Mouse (Mus musculus): Measurements from ENCODE around the gene Pskh1.

Gene Pskh1

DNA sequence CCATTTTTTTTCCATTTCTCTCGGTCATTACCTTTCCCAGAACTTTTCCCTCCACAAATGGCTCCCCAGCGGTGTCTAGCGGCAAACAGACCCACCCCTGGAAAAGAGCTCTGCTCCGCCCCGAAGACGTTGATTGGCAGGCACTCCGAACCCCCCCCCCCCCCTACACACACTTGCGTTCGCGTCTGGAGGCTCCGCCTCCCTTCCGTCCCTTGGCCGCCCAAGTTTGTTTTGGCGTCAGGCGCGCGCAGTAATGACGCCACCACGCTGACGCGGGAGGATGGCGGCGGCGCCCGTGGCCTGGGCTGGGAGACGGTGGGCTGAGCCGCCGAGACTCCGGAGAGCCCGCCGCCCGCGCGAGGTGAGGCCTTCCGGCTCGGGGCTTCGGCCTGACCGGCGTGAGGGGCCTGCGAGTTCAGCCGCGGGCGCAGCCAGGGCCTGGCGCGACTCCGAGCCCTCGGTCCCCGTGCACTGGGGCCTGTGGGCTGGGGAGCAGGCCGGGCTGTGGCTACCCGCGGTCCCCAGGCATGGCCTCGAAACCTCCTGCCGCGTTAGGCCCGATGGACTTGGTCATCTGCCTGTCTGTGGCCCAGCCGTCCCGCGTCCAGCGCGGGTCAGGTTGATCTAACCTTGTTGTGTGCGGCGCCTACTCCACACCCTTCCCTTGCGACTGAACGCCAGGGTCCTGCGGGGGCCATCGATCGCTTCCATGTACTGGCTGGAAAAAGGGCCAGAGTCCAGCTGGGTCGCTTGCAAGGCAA, at the start of gene Pskh1:
Gene Pskh1, plus strand, starts transcription at position 262 of the 761 bp plus-strand sequence.
- DNase-seq: peak; percentile 95

DNA sequence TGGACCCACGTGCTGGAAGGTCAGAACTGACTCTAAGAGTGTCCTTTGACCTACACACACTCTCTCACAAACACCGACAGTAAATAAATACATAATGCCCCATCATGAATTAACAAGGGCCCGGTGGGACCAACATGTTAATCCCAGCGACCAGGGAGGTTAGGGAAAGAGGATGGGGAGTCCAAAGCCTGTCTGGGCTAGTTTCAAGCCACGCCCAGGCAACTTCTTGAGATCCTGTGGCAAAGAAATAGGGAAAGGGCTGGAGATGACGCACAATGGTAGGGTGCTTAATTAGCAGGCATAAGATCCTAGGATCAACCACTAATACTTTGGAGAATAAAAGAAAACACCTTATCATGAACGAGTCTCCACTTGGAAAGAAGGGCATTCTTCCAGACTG, 49.6 kb upstream of the Pskh1 start:
- no peak for DNase-seq

GRCm38 (mm10) chr8:105851651-105852143, 48.5 kb upstream of the Pskh1 start:
- peak; percentile 90 for DNase-seq

GRCm38 (mm10) chr8:105852146-105852729, 48.0 kb upstream of the Pskh1 start:
- DNase-seq: no peak

- no peak for DNase-seq
These were observed 47.1 kb upstream of the Pskh1 start, which contains the start of gene Cenpt for GRCm38 (mm10) chr8:105853178-105853577. Gene Cenpt, minus strand, starts transcription at chr8:105853278.

- no peak for DNase-seq
These were observed 45.9 kb upstream of the Pskh1 start for GRCm38 (mm10) chr8:105854303-105854702.

DNA sequence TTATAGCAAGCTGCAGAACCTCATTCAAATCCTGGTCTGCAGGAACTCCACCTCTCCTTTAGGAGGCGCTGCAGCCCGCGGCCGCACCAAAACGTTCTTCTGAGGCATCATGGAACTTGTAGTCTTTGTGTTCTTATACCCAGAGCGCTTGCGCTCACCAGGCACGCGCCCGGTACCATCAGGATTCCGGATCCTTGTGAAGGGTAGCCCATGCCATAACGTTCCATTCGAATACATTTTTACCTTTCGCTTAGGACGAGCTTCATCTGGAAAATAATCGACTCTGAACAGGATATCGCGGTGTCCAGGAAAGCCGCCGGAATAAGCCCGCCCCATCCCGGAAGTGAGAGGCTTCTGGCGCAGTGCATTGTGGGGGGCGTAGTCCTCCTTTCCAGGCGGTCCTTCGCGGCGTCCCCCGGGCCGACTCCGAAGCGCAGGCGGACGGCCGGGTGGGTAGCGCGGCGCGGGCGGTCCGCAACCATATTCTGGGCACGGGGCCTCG, 45.5 kb upstream of the Pskh1 start, which contains the start of gene Thap11:
Gene Thap11, plus strand, starts transcription at position 418 of the 502 bp plus-strand sequence.
- peak; percentile 93 for DNase-seq

GRCm38 (mm10) chr8:105855248-105856167, 44.7 kb upstream of the Pskh1 start:
- DNase-seq: peak; percentile 46

- DNase-seq: no peak
These were observed 43.9 kb upstream of the Pskh1 start for GRCm38 (mm10) chr8:105856168-105856835.

- no peak for DNase-seq
These were observed 41.7 kb upstream of the Pskh1 start for GRCm38 (mm10) chr8:105858495-105858894.

- no peak for DNase-seq
These were observed 40.9 kb upstream of the Pskh1 start for GRCm38 (mm10) chr8:105859314-105859713.

DNA sequence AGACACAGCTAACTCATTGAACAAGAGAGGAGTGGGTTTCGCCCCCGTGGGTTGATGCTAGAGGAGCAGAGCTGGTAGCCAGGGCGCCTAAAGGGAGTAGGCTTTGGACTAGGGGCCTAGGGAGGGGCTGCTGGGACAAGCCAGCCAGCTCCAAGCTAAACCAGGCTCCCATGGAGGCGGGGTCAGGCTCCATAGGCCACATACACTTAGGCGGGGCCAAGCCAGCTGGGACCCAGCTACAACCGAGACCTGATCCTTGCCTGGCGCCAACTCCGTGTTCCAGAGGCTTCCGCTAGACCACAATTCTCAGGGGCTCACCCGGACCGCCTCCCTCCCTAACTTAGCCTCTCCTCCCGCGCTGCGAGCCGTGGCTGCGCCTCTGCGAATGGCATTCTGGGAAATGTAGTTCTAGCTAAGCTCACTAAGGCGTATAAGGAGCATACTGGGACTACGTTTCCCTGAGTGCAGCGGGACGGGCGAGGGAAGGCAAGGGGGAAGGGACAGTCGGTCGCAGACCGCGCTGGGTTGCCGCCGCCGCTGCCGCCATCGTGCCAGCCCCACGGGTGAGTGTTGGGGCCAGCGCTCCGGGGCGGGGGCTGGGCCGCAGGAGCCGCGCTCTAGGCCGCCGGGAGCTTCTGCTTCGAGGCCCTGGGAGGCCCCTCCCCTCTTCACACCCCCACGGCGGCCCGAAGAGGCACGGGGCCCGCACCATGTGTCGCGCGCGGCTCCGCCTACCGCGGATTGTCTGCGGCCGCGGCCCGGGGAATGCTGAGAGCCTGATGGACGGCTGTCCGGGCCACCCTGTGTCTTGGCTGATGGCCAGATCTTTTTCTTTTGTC, 39.9 kb upstream of the Pskh1 start, which contains the start of gene Nutf2:
Gene Nutf2, plus strand, starts transcription at position 438 of the 839 bp plus-strand sequence.
- DNase-seq: peak; percentile 93

- DNase-seq: peak; percentile 21
These were observed 38.3 kb upstream of the Pskh1 start for GRCm38 (mm10) chr8:105861951-105862350.

- DNase-seq: no peak
These were observed 33.7 kb upstream of the Pskh1 start for GRCm38 (mm10) chr8:105866364-105867029.

DNA sequence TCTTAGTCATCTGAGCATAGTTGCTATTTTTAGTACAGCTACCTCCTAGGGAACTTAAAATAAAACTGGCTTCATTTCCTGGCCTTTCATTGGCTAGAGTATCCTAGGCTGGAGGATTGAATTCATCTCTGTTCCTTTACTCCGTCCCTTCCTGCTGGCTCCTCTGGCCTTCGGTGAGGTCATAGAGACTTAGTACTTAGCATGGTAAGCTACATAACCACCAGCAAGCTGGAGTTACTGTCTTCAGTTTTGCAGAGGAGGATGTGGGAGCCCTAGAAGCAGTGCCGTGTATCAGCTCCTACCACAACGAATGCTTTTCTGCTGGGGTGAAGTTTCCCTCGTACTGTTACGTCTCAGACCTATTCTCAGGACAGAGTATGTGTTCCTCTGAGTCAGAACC, 25.9 kb upstream of the Pskh1 start:
- no peak for DNase-seq

DNA sequence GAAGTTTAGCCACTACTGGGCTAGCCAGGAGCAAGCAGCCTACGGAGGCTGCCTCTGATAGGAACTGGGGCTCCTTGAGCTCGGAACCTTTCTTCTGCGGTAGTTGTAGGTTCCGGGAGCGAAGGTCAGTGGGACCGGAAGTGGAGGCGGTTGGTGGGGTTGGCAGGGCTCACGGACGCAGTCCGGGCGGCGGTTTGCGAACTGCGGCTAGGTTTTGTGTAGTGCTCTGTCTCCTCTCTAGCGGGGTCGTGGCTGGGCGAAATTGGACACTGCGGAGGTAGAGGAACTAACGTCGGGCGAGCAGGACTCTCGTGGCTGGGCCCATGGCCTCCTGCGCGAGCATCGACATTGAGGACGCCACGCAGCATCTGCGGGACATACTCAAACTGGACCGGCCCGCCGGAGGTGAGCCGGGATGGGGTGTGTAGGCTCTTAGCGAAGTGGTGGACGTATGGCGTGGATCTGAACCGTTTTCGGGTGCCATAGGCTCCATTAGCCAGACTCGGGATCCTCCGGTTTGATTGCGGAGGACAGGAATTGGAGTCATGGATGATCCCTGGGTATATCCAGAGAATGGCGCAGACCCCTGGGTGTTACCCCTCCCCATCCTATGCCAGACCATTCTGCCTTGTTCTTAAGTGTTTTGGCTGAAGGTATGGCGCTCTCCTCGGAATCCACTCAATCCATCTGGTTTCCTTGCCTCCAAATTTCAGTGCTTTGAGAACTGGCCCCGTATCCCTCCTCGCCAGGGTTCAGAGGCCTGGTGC, 19.3 kb upstream of the Pskh1 start, which contains the start of gene Edc4:
Gene Edc4, plus strand, starts transcription at position 128 of the 767 bp plus-strand sequence.
- peak; percentile 88 for DNase-seq

DNA sequence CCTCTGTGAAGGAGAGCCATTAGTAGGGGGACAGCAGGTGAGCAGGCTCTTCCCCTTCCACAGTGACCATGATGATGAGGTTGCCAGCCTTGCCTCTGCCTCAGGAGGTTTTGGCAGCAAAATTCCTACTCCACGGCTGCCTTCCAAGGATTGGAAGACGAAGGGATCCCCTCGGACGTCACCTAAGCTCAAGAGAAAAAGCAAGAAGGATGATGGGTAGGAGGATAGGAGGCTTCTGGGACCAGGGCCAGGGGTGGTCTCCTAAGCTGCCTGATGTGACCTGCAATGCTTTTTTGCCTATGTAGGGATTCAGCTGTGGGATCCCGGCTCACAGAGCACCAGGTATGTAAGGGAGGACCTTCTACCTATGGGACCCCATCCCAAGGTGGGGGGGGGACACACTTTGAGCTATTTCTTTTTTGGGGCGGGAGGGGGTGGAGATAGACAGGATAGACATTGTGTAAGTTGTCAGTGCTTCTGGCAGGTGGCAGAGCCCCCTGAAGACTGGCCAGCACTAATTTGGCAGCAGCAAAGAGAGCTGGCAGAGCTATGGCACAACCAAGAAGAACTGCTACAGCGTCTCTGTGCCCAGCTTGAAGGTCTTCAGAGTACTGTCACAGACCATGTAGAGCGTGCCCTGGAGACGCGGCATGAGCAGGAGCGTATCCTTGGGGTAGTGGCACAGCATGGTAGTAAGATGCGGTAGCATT, 10.3 kb upstream of the Pskh1 start:
- no peak for DNase-seq

GRCm38 (mm10) chr8:105890870-105891269, 9.4 kb upstream of the Pskh1 start:
- DNase-seq: no peak

GRCm38 (mm10) chr8:105892432-105892831, 7.8 kb upstream of the Pskh1 start:
- DNase-seq: peak; percentile 30
